Mouse (Mus musculus) heart, postnatal 25 days (tissue): Measurements from ENCODE around the gene Gm4881. TPM values are rescaled to one million over a fixed set of nuclear protein-coding genes. Genes with fewer than 3 reads are reported as not detected.
"Not testable (repeated sequence)": the region's sequence is repeated elsewhere in the genome, so short reads cannot be mapped to it uniquely, and the experiment has no call there.

ENCODE experiments used
- DNase-seq: peaks from one replicate; pipeline ENCODE4 v3.0.0; 2022; ENCODE audit warnings: low spot score
- intact Hi-C: fragments of 180-260 bp; cut with DNase I; formaldehyde crosslinking; loops from one replicate; pipeline ENCODE4 v1.15.1; 2025
- total RNA-seq, 2 experiments: library from RNA; stranded (reverse); gene quantifications; 2 replicates each; pipeline ENCODE4 v1.2.3; 2021

The Gm4881 gene
- total RNA-seq, 2 experiments from 2014 or later: not detected

DNA sequence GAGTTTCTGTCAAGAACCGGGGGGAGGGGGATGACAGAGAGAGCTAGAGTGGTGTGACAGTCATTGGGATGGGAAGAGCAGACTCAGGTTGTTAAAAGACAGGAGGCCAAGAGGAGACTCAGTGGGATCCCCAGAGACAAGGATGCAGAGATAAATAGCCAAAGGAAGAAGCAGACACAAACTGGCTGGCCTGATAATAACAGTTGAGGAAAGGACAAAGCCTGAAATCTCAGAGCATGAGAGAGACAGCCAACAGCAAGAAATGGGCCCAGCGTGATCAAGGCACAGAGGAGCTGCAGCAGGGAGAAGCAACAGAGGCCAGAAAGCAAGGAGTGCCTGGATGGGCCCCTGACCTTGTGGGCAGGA lies 42.0 kb downstream of the Gm4881 start:
- intact Hi-C loops: no loop called here
- no peak for DNase-seq

DNA sequence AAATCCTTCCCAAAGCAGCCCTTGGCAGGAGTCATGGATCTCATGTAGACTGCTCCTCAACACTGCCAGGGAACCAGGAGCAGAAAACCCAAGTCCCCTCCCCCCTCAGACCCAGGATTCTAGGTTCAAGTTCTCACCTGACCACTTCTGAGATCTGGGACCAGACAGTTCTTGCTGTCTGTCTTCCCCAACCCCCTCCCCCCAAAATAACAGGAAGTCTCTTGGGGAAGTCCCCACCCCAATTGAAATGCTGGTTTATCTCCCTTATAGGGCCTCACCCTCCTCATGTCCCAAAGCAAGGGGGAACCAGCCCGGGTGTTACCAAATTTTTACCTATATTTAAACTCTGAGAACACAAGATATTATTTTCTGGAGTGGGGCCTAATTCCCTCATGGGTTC lies 42.5 kb downstream of the Gm4881 start:
- no peak for DNase-seq
- intact Hi-C loops: no loop called here

DNA sequence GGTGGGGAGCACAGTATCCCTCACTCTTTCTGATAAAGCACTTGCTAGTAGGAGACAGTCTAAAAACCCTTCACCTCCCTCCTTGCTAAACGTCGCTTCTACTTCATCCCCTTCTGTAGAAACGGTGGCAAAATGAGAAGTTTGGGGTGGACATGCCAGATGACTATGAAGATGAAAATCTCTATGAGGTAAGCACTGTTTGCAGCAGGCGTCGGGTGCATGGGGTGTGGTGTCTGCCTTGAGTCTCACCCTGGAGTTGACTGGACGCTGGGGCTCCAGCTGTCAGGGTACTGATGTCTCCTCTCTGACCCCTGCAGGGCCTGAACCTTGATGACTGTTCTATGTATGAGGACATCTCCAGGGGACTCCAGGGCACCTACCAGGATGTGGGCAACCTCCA lies 43.2 kb downstream of the Gm4881 start:
- intact Hi-C loops: no loop called here
- no peak for DNase-seq

DNA sequence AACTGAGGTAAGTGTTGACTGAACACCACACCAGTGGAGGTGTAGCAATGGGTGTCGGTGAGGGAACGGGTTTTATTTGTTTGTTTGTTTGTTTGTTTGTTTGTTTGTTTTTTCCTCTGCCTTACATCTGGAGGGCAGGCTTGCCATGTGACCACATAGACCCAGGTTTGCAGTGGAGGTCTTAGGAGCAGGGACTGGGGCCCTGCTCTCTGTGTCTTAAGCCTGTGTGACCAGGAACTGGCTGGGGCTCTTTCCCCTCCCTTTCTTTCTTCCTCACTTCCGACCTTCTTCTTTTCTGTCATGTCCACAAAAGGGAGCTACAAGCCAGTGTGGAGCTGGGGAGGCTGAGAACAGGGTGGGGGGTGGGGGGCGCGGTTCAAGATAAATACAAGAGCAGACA lies 46.3 kb downstream of the Gm4881 start:
- intact Hi-C loops: no loop called here
- DNase-seq: no peak

DNA sequence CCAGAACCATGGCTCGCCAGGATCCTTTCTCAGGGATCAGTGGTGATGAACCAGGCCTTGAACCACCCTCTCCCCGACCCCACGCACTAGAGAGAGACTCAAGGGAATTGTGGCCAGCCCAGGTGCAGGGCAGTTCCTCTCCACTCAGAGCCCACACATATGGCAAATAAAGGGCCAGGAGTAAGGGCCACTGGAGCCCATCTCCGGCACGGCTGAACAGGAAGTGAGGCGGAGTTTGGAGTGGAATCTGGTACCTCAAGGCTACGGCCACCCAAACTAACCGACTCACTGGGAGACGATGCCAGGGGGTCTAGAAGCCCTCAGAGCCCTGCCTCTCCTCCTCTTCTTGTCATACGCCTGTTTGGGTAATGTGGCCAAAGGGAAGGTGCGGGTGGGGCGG lies 47.1 kb downstream of the Gm4881 start, which contains the start of gene Cd79a:
Cd79a (plus strand) TSS at position 158 of the 400 bp plus-strand sequence.
- intact Hi-C loops: no loop called here

DNA sequence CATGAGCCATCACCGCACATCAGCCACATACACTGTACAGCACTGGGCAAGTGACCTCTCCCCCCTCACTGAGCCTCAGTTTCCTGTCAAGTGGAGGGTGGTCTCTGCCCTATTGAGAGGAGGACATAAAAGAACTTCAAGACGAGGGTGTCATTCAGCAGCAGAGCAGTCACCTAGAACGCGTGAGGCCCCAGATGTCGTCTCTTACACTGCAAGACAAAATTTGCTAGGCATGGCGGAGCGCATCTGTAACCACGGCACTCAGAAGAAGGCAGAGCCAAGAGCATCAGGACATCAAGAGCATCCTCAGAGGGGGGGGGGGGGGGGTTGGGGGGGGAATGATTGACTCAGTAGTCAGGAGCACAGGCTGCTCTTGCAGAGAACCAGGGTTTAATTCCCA lies 48.0 kb downstream of the Gm4881 start:
- intact Hi-C loops: no loop called here
- no peak for DNase-seq

More for the DNA sequence above, 47.1 kb downstream of the Gm4881 start, which contains the start of gene Cd79a:
- no peak for DNase-seq

DNA sequence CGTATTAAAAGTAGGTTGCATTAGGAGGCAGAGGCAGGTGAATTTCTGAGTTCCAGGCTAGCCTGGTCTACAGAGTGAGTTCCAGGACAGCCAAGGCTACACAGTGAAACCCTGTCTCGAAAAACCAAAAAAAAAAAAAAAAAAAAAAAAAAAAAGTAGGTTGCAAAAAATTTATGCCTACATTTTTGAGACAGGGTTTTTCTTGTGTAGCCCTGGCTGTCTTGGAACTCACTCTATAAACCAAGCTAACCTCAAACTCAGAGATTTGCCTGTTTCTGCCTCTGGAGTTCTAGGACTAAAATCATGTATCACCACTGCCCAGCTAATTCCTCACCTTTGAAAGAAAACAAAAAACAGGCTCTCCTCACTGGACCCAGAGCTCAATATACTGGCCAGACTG lies 48.5 kb downstream of the Gm4881 start:
- DNase-seq, intact Hi-C loops: not testable (repeated sequence)

DNA sequence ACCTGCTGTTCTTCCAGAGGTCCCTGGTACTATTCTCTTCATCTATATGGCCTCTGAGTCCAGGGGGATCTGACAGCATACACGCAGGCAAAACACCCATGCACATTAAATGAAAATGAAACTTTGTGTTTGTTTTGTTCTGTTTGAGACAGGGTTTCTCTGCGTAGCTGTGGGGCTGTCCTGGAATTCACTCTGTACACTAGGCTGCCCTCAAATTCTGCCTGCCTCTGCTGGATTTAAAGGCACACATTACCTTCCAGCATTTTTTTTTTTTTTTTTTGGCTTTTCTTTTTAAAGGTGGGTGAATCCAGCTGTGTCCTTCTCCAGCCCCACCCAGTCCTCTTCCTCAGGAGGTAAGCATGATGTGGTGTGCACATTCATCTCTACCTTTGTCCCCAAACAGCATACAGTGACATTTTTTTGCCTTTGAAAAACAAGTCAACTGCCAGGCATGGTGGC lies 52.1 kb downstream of the Gm4881 start:
- intact Hi-C loops: no loop called here
- DNase-seq: no peak

DNA sequence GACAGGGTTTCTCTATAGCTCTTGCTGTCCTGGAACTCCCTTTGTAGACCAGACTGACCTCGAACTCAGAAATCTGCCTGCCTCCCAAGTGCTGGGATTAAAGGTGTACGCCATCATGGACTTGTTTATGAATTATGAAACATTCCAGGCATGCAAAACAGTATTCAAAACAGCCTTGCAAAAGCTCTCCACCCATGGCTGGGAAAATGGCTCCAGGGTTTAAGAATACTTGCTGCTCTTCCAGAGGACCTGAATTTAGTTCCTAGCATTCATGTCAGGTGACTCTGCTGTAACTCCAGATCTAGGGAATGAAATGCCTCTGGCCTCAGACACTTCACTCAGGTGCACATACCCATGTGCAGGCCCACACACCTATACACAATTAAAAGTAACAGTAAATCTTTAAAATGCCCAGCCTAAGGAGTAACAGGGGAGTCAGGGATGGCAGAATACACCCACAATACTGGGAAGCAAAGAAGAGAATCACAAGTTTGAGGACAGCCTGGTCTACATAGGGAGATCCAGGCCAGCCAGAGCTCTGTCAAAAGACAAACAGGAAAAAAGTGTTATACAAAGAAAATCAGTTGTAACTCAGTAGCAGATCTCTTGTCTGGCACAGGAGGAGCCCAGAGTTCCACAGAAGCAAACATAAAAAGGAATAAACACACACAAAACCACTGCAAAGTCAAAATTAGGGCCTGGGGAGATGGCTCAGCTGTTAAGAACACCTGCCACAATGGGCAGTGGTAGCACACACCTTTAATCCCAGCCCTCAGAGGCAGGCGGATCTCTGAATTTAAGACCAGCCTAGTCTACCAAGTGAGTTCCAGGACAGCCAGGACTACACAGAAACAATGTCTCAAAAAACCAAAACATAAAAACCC lies 52.8 kb downstream of the Gm4881 start:
- intact Hi-C loops: loop anchor here (2.0 kb wide), 2 partner anchors 13 to 75 kb away; no protein-coding TSS in a partner anchor
- no peak for DNase-seq

DNA sequence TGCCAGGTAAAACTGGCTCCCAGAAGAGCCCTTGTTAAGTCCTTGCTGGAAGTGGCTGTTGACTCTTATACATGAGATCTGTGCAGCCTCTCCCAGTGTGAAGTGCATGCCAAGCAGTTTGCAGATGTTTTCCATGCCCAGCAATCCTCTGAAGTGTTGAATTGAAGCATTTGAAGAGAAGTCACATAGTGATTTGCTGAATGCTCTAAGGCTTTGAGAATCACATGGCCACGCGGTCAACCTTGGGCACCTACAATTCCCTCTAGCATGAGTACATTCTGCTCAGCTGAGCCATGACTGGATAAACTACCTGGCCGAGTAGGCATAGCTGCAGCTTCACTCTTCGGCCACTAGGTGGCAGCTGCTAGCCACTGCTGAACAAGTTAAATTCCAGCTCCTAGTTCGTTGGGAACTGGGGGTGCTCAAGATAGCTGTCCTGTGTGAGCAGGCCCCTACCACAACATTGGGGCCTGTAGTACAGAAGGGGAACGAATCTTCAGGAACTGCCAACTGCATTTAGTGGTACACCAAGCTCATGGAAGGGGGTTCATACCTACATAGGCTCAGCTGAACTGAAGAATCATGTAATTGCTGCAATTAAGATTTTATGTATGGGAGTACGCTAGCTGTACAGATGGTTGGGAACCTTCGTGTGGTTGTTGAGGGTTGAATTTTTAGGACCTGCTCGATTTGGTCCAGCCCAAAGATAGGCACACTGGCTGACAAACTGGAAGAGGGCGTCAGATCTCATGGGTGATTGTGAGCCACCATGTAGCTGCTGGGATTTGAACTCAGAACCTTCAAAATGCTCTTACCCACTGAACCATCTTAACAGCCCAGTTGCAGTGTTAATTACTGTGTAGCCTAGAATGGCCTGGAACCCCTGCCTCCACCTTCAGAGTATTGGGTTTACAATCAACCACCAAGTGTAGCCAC lies 53.7 kb downstream of the Gm4881 start:
- no peak for DNase-seq
- intact Hi-C loops: loop anchor here (1.0 to 2.0 kb wide), 3 partner anchors 14 to 76 kb away; no protein-coding TSS in a partner anchor

DNA sequence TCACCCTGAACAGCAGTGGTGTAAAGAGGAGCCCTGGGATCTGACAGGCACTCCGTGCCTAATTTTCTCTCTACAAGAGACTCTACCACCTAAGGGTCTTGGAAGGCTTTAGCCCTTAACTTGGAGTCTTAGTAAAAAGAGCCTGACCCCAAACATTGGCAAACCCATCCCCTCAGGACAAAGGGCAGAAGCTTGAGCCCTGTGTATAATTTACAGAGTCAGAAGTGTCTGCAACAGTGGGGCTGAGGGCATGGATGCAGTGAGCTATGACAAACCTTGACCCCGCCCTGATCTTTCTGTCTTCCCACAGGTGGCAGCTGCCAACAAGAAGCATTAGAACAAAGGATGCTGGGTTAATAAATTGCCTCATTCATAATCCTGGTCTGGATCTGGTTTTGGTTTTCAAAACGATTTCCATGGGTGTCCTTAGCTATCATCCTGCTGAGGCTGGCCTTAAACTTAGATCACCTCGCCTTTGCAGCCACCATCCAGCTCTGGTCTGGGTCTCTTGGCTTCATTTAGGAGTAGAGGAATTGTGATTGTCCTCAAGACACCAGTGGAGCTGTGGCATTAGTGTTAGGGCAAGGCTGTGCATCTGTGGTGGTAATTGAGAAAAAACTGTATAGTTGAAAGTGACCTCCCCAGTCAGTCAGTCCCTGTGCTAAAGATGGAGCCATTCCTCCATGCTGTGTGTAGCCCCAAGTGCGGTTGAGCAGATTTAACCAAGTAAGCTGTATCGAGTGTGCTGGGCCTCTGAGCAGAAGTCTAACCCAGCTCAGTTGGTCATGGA lies 54.7 kb downstream of the Gm4881 start:
- intact Hi-C loops: loop anchor here (1.0 to 10.0 kb wide), 5 partner anchors 15 to 315 kb away; partner anchors contain the start of genes Grik5 and Zfp574

DNA sequence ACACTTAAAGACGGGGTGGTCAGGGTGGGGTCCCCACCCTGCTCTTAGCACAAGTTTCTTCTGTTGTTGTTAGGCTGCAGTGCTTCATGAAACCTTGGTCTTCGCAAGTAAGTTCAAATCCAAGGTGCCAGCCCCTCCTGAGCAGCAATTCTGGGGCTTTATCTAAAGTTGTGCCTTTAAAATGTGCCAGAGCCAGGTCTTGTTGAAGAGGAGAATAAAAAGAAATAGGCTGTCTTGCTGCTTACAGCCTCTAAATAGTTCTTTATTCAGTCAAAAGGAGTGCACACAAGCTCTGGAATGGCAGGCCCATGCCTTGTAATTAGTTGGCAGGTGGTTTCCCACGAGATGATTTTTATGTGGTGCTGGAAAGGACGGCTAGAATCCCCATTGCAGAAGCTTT lies 57.2 kb downstream of the Gm4881 start:
- intact Hi-C loops: loop anchor here (10.0 kb wide), 2 partner anchors 188 to 318 kb away; partner anchors contain the start of genes Grik5 and Zfp574
- no peak for DNase-seq

More for the DNA sequence above, 54.7 kb downstream of the Gm4881 start:
- DNase-seq: no peak

DNA sequence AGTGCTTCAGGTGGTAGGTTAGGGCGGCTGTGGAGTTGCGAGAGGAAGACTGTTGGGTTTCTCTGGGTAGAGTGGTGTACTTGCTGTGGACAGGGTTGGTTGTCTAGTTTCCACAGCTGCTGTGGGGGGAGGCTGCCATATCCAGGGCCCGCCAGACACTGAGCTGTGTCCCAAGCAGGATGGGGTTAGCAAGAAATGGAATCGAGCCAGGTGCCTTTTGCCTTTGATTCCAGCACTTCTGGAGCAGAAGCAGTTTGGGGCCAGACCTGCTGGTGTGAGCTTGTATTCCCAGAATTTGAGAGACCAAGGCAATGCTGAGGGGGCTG lies 58.0 kb downstream of the Gm4881 start:
- intact Hi-C loops: loop anchor here (10.0 kb wide), 2 partner anchors 189 to 319 kb away; partner anchors contain the start of genes Grik5 and Zfp574
- no peak for DNase-seq

DNA sequence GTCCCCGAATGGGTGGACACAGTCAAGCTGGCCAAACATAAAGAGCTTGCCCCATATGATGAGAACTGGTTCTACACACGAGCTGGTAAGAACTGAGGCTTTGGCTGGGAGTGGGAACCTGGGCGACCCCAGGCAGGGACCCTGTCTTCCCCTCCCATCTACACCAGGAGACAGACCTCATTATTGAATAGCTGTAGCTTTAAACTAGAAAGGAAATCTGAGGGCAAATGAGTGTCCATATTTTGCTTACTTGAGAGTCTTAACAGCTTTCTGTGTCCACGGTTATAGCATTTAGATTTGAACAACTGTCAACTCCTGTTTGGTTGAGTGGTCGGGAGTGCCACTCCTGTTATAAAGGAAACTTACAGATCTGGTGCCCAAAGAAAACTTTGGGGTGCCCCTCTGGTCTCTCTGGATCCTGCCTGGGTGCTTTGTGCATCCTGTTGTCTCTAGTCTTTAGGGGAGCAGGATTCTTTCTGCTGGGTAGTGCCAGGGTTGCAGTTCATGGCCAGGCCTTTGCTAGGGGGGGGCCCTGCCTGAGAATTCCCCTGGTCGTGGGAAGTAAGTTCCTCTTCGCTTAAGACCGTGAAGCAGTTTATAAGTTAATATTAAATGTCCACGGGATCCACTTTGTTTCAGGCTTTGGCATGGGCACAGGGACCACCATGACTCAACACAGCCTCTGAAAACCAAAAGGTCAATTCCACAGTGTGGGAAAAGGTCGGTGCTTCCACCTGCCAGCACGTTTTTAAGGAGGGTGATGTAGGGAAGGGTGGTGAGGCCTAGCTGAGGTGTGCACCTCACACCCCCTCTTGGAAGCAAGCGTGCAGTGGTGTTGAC lies 58.6 kb downstream of the Gm4881 start:
- intact Hi-C loops: loop anchor here (1.0 to 10.0 kb wide), 3 partner anchors 19 to 319 kb away; partner anchors contain the start of genes Grik5 and Zfp574
- no peak for DNase-seq

DNA sequence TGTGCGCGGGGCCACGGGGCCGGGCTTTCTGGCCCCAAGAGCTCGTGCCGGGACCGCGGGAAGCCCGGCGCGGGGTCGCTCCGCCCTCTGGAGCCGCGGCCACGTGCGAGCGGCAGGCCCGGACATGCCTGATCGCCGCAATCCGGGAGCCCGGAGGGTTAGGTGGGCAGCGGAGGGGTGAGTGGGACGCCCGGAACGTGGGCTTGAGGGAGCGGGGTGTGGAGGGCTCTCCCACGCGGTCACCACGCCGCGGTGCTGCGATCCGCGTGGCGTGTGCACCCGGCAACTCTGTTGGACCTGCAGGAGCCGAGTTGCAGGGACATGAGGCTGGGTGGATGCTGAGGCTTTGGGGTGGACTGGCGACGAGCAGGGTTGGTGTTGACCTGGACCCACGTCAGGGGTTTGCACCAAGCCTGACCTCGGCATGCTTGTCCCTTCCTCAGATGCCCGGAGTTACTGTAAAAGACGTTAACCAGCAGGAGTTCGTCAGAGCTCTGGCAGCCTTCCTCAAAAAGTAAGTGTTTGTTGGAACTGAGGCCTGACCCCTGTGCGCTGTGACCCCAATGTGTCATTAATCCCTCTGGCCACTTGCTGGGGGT lies 59.5 kb downstream of the Gm4881 start:
- DNase-seq: no peak
- intact Hi-C loops: loop anchor here (1.0 to 10.0 kb wide), 3 partner anchors 20 to 320 kb away; partner anchors contain the start of genes Grik5 and Zfp574

DNA sequence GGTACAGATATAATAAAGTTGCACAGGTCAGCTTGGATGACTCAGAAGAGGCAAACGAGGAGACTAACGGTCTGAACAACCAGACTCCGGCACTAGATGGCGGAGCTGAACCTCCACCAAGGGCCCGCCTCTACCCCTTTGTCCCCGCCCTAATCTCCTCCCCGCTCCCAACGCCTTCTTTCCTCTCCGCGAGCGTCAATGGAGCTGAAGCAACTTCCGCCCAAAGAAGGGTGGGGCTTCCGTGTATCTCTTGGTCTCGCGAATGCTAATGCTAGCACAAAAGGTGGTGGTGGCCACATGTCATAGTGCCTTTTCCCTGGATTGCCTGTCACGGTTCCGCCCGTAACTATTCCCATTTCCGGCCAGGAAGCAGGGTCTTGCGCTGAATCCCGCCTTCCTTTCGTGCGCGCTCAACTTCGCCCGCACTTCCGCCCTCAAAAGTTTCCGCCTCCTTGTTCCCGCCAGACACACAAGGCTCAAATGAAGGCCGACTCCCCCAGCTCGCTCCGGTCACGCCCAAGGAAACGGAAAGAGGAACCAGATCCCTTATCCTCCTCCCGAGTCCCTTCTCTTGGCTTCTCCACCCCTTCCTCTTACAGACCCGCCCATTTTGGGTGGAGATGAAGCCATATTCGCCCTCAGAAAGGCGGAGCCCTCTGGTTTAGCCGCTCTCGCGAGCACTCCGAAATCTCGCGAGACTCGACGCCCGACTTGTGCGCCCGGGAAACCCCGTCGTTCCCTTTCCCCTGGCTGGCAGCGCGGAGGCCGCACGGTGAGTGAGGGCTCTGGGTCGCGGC lies 60.2 kb downstream of the Gm4881 start, which contains the start of gene Rps19:
Rps19 (plus strand) TSS at position 476 of the 797 bp plus-strand sequence.
- intact Hi-C loops: loop anchor here (10.0 kb wide), 2 partner anchors 191 to 321 kb away; partner anchors contain the start of genes Grik5 and Zfp574
- peak; percentile 98 for DNase-seq
